Mouse (Mus musculus): Measurements from ENCODE around the gene Ackr4.

DNA sequence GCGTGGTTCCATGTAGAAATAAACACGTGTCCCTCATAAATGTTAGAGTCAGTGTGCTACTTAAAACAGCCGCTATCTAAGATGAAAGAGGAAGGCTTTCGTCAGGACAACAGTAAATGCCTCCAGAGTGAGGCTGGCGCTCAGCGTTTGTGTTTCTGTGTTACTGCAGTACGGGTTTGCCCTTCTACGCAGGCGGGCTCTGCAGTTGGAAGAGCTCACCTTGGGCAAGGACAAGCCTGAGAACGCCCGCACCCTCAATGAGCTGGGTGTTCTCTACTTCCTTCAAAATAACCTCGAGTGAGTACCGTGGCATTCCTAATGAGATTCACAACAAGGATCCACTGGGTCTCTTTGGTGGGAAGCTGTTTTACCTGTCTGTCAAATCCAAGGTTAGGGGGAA, 88.5 kb downstream of the Ackr4 start:
- TF ChIP-seq CTCF (IDR thresholded peaks at IDR 0.05; ENCODE audit: insufficient read depth, low read length) (no peak), POLR2A (IDR thresholded peaks at IDR 0.05; ENCODE audit: borderline replicate concordance, extremely low read depth, low read depth, low read length) (no peak)

All from lung, adult 2 months (tissue).